Mouse (Mus musculus) neural tube, embryonic 11.5 days (tissue): Measurements from ENCODE around the gene Smg6. TPM values are rescaled to one million over a fixed set of nuclear protein-coding genes. Genes with fewer than 3 reads are reported as not detected.

Source experiments
- ATAC-seq: fragments of 200-750 bp; cut with Nextera tagmentation; 2 replicates; pipeline ENCODE4 v1.8.0; 2017; ENCODE audit warnings: moderate number of reproducible peaks, mild to moderate bottlenecking, moderate TSS enrichment, moderate library complexity; ENCODE audit not compliant: insufficient read depth, low FRiP score, low TSS enrichment
- DNase-seq: peaks from one replicate; pipeline ENCODE4 v3.0.0-alpha.2; 2015; ENCODE audit warnings: low spot score
- H3K27ac ChIP-seq: fragments of 300-500 bp; sonication (generic); 2 replicates; pipeline ENCODE4 v1.5.1; 2014; ENCODE audit warnings: low read depth, mild to moderate bottlenecking, low read length
- H3K27me3 ChIP-seq: fragments of 300-500 bp; sonication (generic); 2 replicates; pipeline ENCODE4 v1.6.1; 2014; ENCODE audit warnings: mild to moderate bottlenecking, low read length, mixed read lengths; ENCODE audit not compliant: control insufficient read depth, insufficient read depth
- H3K36me3 ChIP-seq: fragments of 300-500 bp; sonication (generic); 2 replicates; pipeline ENCODE4 v1.6.1; 2014; ENCODE audit warnings: mild to moderate bottlenecking, low read length, moderate library complexity, mixed read lengths; ENCODE audit not compliant: control insufficient read depth, insufficient read depth
- H3K4me1 ChIP-seq: fragments of 300-500 bp; sonication (generic); 2 replicates; pipeline ENCODE4 v1.6.1; 2014; ENCODE audit warnings: low read length, mixed read lengths; ENCODE audit not compliant: control insufficient read depth, insufficient read depth
- H3K4me2 ChIP-seq: fragments of 300-500 bp; sonication (generic); 2 replicates; pipeline ENCODE4 v1.6.1; 2014; ENCODE audit warnings: low read depth, mild to moderate bottlenecking, moderate library complexity
- H3K4me3 ChIP-seq: fragments of 300-500 bp; sonication (generic); 2 replicates; pipeline ENCODE4 v1.5.1; 2014; ENCODE audit warnings: low read depth, low read length
- H3K9ac ChIP-seq: fragments of 300-500 bp; sonication (generic); 2 replicates; pipeline ENCODE4 v1.6.1; 2014; ENCODE audit warnings: mild to moderate bottlenecking, low read length
- H3K9me3 ChIP-seq: fragments of 300-500 bp; sonication (generic); 2 replicates; pipeline ENCODE4 v1.6.1; 2016; ENCODE audit warnings: low read length; ENCODE audit not compliant: control insufficient read depth
- WGBS: fragments of 180-500 bp; shearing (Covaris S2); extraction: QIAGEN DNeasy Blood & Tissue Kit; methylation state at CpG from one replicate; pipeline ENCODE4 v1.1.7; 2014; 5-methylcytosine and 5-hydroxymethylcytosine counted together
- polyA plus RNA-seq: library from polyadenylated mRNA; unstranded; fragments of >200 nt; fragmentation: Nextera tagmentation; extraction: Ambion mirVana; gene quantifications from 2 replicates; pipeline ENCODE4 v1.2.1, GENCODE M21; 2014

Smg6 gene
- polyA plus RNA-seq, 1 experiment from 2014 or later, result 17.4 TPM

DNA sequence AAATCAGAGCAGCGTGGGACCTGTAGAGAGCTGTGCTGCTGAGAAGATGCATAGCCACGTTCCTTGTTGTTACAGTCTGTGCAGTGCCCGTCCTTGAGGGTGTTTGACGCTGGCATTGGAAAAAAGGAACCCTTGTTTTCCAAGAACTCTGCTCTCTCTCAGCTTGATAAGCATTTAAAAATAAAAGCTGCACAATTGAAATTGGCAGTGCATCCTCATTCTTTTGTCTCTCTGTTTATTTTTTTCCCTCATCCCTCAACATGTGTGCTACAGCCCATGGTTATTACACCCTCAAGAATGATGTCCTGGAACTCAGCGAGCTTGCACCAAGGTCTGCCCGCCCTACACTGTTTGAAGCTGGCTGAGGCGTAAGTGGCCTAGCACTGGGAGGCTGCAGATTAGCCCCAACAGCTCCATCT lies 89.8 kb downstream of the Smg6 start:
- WGBS, result 69% methylated on average over 7 of the region's 7 CpGs
- H3K9ac ChIP-seq, result no peak overlapping the region

DNA sequence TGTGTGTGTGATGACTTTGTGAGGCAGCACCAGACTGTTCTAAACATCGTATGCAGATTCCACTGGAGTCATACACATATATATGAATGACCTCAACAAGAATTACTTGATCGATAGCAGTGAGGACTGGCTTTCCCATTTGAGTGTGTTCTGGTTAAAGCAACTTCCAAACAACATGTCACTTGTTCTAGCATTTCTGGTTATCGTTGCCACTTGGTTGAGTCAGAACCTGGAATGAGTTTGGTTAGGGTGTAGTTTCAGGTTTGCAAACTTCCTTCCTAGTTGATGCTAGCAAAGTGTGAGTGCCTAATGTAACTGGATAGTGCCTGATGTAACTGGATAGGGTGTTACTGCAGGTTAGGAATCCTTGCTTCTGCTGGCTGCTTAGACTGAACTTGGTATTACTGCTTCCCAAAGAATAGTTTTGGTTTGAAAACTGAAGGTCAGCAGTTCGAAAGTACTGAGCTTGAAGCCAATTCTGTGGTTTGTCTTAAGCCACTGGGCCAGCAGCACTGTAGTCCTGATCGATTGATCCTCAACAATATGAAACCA lies 90.8 kb downstream of the Smg6 start:
- no peaks in the 10 kb centered on the region for H3K27me3 ChIP-seq
- H3K36me3 ChIP-seq, result no peaks in the 10 kb centered on the region
- no peak overlapping the region for H3K4me3 ChIP-seq
- no peak overlapping the region for H3K9ac ChIP-seq
- H3K4me1 ChIP-seq, result peaks cover 17% of the 10 kb centered on the region
- 94% methylated on average over 5 of the region's 5 CpGs for WGBS
- no peak overlapping the region for H3K4me2 ChIP-seq
- no peak for ATAC-seq
- no peak for DNase-seq
- H3K9me3 ChIP-seq, result no peaks in the 10 kb centered on the region
- H3K27ac ChIP-seq, result no peak overlapping the region

More for the DNA sequence above, 89.8 kb downstream of the Smg6 start:
- Histone ChIP-seq H3K4me1 (peaks cover 17% of the 10 kb centered on the region), H3K36me3 (no peaks in the 10 kb centered on the region), H3K9me3 (no peaks in the 10 kb centered on the region), H3K27me3 (no peaks in the 10 kb centered on the region), H3K4me2 (no peak overlapping the region), H3K27ac (no peak overlapping the region), H3K4me3 (no peak overlapping the region)
- ATAC-seq (no peak), DNase-seq (no peak)

DNA sequence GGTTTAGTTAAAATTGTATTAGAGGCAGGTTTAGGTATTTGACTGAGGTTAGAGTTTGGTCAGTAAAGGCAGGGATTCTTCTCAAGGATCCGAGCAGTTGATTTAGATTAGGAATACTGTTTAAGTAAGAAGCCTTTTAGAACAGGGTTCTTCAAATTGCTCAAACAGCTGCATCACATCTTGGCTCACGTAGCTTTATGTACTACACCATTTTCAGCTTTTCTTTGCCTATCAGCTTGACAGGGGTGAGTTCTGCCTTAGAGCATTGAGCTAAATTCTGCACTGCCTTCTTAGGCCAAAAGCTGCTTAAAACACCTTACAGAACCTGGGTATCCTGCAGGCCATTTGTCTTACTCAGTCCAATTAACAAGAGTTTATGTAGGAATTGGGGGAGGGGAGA lies 92.2 kb downstream of the Smg6 start:
- no peaks in the 10 kb centered on the region for H3K36me3 ChIP-seq
- ATAC-seq (no peak), DNase-seq (no peak)
- no peak overlapping the region for H3K27ac ChIP-seq
- H3K4me1 ChIP-seq, result peaks cover 11% of the 10 kb centered on the region
- no peak overlapping the region for H3K4me3 ChIP-seq
- H3K9me3 ChIP-seq, result no peaks in the 10 kb centered on the region
- H3K27me3 ChIP-seq, result no peaks in the 10 kb centered on the region
- no peak overlapping the region for H3K9ac ChIP-seq
- whole genome bisulfite sequencing, result 84% methylated on average over 2 of the region's 2 CpGs
- no peak overlapping the region for H3K4me2 ChIP-seq

DNA sequence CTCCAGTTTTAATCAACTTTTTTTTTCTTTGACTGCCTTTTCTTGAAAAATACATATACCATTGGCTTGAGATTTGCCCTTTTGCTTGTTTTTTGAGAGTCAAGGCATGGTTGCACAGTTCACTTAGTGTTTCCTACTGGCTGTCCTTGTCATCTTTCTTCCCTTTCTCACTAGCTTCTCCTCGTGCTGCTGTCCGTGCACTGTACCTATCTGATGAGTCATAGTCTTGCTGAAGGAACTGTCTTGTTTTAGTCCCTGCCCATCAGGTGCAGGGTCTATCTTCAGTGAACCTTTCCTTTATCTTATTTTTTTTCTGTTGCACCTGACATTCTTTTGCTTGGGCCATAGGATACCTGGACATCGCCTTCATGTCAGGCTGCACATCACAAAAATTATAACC lies 101.4 kb downstream of the Smg6 start:
- no peak overlapping the region for H3K4me3 ChIP-seq
- H3K4me2 ChIP-seq, result no peak overlapping the region
- WGBS, result 92% methylated on average over 3 of the region's 3 CpGs
- DNase-seq (no peak), ATAC-seq (no peak)
- no peaks in the 10 kb centered on the region for H3K27me3 ChIP-seq
- no peak overlapping the region for H3K27ac ChIP-seq
- H3K9me3 ChIP-seq, result no peaks in the 10 kb centered on the region
- no peaks in the 10 kb centered on the region for H3K36me3 ChIP-seq
- no peak overlapping the region for H3K9ac ChIP-seq
- H3K4me1 ChIP-seq, result no peaks in the 10 kb centered on the region

DNA sequence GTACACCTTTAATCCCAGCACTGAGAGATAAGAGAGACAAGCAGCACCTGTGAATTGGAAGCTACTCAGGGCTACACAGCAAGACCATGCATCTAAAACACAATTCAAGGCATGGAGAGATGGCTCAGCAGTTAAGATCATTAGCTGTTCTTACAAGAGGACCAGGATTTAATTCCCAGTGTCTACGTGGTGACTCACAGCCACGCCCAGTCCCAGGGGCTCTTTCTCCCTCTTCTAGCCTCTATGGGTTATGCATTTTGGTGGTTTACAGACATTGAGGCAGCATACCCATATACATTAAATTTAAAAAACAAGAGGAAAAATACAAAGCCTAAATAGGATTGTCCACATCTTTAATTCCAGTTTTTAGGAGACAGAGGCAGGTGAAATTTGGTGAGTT lies 102.0 kb downstream of the Smg6 start:
- 76% methylated on average over 2 of the region's 2 CpGs for WGBS
- ATAC-seq (no peak), DNase-seq (no peak)
- H3K36me3 ChIP-seq, result no peaks in the 10 kb centered on the region
- no peak overlapping the region for H3K27ac ChIP-seq
- H3K9me3 ChIP-seq, result no peaks in the 10 kb centered on the region
- H3K4me1 ChIP-seq, result no peaks in the 10 kb centered on the region
- H3K9ac ChIP-seq, result no peak overlapping the region
- H3K4me2 ChIP-seq, result no peak overlapping the region
- no peak overlapping the region for H3K4me3 ChIP-seq
- H3K27me3 ChIP-seq, result no peaks in the 10 kb centered on the region

DNA sequence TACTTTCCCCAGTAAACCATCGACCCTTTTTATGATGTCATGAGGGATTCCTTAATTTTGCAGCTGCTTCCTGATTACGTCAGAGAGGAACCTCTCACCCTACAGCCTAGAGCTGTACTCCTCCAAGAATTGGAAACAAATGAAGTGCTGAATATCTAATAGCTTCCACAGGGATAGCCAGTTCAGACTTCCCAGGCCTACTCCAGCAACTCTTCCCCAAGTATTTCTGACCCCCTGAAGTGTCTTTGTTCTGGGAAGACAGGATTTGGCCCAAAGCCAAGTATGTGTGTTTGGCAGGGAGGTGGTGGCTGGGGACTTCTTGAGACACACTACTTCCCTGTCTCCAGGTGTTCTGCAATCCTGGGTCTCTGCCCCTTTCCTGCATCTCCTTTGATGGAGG lies 105.6 kb downstream of the Smg6 start:
- H3K4me3 ChIP-seq, result no peak overlapping the region
- H3K9ac ChIP-seq, result no peak overlapping the region
- no peaks in the 10 kb centered on the region for H3K36me3 ChIP-seq
- DNase-seq (no peak), ATAC-seq (no peak)
- 87% methylated on average over 2 of the region's 2 CpGs for WGBS
- H3K4me1 ChIP-seq, result no peaks in the 10 kb centered on the region
- no peaks in the 10 kb centered on the region for H3K27me3 ChIP-seq
- no peak overlapping the region for H3K27ac ChIP-seq
- no peak overlapping the region for H3K4me2 ChIP-seq
- H3K9me3 ChIP-seq, result no peaks in the 10 kb centered on the region

DNA sequence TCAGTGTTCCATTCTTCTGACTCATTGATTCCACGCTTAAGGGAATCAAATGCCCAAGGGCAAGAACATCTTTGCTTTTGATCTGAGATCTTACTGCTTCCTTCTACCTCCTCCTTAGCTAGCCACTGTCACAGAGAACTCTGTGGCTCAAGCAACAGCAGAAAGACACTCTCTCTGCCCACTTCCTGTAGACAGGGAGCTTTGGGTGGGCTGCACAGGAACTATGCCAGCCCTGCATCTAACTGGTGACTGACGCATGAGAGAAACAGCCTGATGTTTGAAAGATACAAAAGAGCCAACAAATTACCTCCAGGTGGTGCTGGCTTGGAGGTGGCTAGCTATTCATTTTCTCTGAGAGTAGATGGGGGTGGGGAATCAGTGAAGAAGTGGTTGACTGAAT lies 107.3 kb downstream of the Smg6 start:
- H3K36me3 ChIP-seq, result no peaks in the 10 kb centered on the region
- no peak for DNase-seq
- no peak overlapping the region for H3K9ac ChIP-seq
- WGBS, result 82% methylated on average over 2 of the region's 2 CpGs
- no peak overlapping the region for H3K27ac ChIP-seq
- H3K9me3 ChIP-seq, result no peaks in the 10 kb centered on the region
- H3K4me3 ChIP-seq, result no peak overlapping the region
- H3K4me2 ChIP-seq, result no peak overlapping the region
- no peaks in the 10 kb centered on the region for H3K27me3 ChIP-seq
- ATAC-seq, result no peak
- no peaks in the 10 kb centered on the region for H3K4me1 ChIP-seq

DNA sequence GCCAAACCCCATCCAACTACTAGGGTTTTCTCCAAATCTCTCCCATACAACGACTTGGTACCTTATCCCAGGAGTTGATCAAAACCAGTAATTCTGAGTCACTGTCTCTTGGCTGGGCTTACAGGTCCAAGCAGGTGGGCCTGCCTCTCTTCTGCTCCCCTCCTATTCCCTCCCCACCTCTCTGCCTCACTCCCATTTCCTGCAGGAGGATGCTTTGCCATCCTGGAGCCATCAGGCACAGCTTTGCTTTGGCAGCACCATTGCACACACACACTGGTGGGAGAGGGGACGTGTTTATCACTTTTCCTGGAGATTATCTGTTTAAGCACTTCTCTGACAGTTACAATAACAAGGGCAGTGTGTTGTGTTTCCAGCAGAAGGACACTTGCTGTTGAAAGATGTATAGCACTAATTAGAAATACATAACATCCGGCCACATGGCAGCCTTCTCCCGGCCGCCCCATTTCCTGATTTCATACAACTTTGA lies 108.0 kb downstream of the Smg6 start:
- H3K4me2 ChIP-seq, result no peak overlapping the region
- WGBS, result 88% methylated on average over 5 of the region's 5 CpGs

DNA sequence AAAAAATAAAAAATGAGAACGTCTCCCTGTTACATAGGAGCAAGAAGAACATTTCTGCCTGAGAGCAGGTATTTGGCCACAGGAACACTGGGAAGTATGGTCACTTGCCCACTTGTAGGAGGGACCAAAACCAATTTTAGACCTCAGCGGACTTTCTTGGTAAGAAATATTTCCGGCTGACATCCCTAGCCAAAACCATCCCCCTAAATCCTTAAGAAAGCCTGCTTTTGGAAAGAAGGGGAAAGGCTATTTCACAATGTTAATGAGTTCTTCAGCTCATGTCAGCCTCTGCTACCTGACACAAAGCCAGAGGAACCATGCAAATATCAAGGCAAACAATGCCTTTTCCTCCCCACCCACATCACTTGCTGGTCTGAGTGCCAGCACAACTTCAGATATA lies 108.5 kb downstream of the Smg6 start:
- Histone ChIP-seq H3K9ac (no peak overlapping the region), H3K4me1 (no peaks in the 10 kb centered on the region), H3K27ac (no peak overlapping the region), H3K4me2 (no peak overlapping the region), H3K36me3 (no peaks in the 10 kb centered on the region), H3K4me3 (no peak overlapping the region), H3K27me3 (no peaks in the 10 kb centered on the region), H3K9me3 (no peaks in the 10 kb centered on the region)
- ATAC-seq (no peak), DNase-seq (no peak)
- WGBS, result 95% methylated on average over 3 of the region's 3 CpGs

More for the DNA sequence above, 108.0 kb downstream of the Smg6 start:
- Histone ChIP-seq H3K9ac (no peak overlapping the region), H3K4me3 (no peak overlapping the region), H3K27ac (no peak overlapping the region), H3K4me1 (no peaks in the 10 kb centered on the region), H3K27me3 (no peaks in the 10 kb centered on the region), H3K36me3 (no peaks in the 10 kb centered on the region), H3K9me3 (no peaks in the 10 kb centered on the region)
- DNase-seq, result no peak
- ATAC-seq, result no peak
